Mouse (Mus musculus): ENCODE measurements around the gene Alkbh6.

Alkbh6 gene

GRCm38 (mm10) chr7:30328379-30328778 lies 19.9 kb downstream of the Alkbh6 start:
- no peak for DNase-seq (ENCODE audit: low spot score)

GRCm38 (mm10) chr7:30331887-30332286 lies 23.4 kb downstream of the Alkbh6 start:
- peak; percentile 36 for DNase-seq (ENCODE audit: low spot score)

GRCm38 (mm10) chr7:30332622-30333259 lies 24.2 kb downstream of the Alkbh6 start:
- DNase-seq (ENCODE audit: low spot score) = no peak

- DNase-seq (ENCODE audit: low spot score) = peak; percentile 77
Measured at GRCm38 (mm10) chr7:30333436-30333835, 24.9 kb downstream of the Alkbh6 start.

- no peak for DNase-seq (ENCODE audit: low spot score)
Measured at GRCm38 (mm10) chr7:30334563-30334962, 26.0 kb downstream of the Alkbh6 start.

GRCm38 (mm10) chr7:30335688-30336087 lies 27.2 kb downstream of the Alkbh6 start:
- DNase-seq (ENCODE audit: low spot score) = no peak

- DNase-seq (ENCODE audit: low spot score) = peak; percentile 52
Measured at GRCm38 (mm10) chr7:30336384-30336783, 27.9 kb downstream of the Alkbh6 start.

GRCm38 (mm10) chr7:30339432-30340109 lies 31.1 kb downstream of the Alkbh6 start:
- DNase-seq (ENCODE audit: low spot score) = no peak

GRCm38 (mm10) chr7:30346635-30347379 lies 38.3 kb downstream of the Alkbh6 start:
- no peak for DNase-seq (ENCODE audit: low spot score)

GRCm38 (mm10) chr7:30347828-30348227 lies 39.3 kb downstream of the Alkbh6 start:
- DNase-seq (ENCODE audit: low spot score) = no peak

GRCm38 (mm10) chr7:30353279-30353822 lies 44.8 kb downstream of the Alkbh6 start:
- no peak for DNase-seq (ENCODE audit: low spot score)

- DNase-seq (ENCODE audit: low spot score) = no peak
Measured at GRCm38 (mm10) chr7:30354059-30354458, 45.5 kb downstream of the Alkbh6 start.

GRCm38 (mm10) chr7:30358378-30359186 lies 50.1 kb downstream of the Alkbh6 start:
- no peak for DNase-seq (ENCODE audit: low spot score)

- no peak for DNase-seq (ENCODE audit: low spot score)
Measured at GRCm38 (mm10) chr7:30359276-30359865, 50.9 kb downstream of the Alkbh6 start.

- DNase-seq (ENCODE audit: low spot score) = peak; percentile 38
Measured at GRCm38 (mm10) chr7:30360028-30360427, 51.5 kb downstream of the Alkbh6 start.

- no peak for DNase-seq (ENCODE audit: low spot score)
Measured at GRCm38 (mm10) chr7:30362652-30363343, 54.3 kb downstream of the Alkbh6 start, which contains the start of gene Lrfn3. Lrfn3 (minus strand) TSS chr7:30362772.

GRCm38 (mm10) chr7:30363344-30363738 lies 54.8 kb downstream of the Alkbh6 start:
- no peak for DNase-seq (ENCODE audit: low spot score)
